Mouse (Mus musculus) E14TG2a.4 (cell line): ENCODE results near the gene Hus1.

Experiments
- CTCF ChIP-seq: conservative IDR thresholded peaks from 2 replicates; pipeline ENCODE4 v1.5.1; 2014; ENCODE audit warnings: low read length
- NANOG ChIP-seq: IDR thresholded peaks from 2 replicates; pipeline ENCODE4 v1.6.1; 2014; ENCODE audit warnings: borderline replicate concordance, low read length, mixed read lengths

DNA sequence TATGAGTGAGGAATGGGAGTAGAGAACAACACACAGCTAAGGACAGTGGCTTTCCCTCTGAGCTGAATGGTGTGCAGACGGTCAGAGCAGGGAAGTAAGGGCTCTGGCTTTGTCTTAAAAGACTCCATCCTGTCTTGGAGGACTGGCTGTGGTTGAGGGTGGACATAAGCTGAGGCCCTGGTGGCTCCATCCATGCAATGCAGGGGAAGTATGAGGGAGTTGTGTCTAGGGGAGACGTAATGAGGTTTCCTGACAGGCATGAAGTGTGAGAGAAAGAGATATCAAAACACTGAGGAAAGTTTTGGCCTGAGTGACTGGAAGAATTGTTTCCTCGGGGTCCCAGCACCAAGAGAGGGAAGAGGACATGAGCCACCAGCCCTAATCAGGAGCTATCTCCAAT, 62.1 kb downstream of the Hus1 start:
- TF ChIP-seq CTCF (no peak), NANOG (no peak)
